Mouse (Mus musculus) neural tube, embryonic 11.5 days (tissue): ENCODE data around the gene Kcna1. TPM values are rescaled to one million over a fixed set of nuclear protein-coding genes. Genes with fewer than 3 reads are reported as not detected.

ENCODE experiments used
- ATAC-seq: fragments of 200-750 bp; cut with Nextera tagmentation; 2 replicates; pipeline ENCODE4 v1.8.0; 2017; ENCODE audit warnings: moderate number of reproducible peaks, mild to moderate bottlenecking, moderate TSS enrichment, moderate library complexity; ENCODE audit not compliant: insufficient read depth, low FRiP score, low TSS enrichment
- DNase-seq: peaks from one replicate; pipeline ENCODE4 v3.0.0-alpha.2; 2015; ENCODE audit warnings: low spot score
- H3K27ac ChIP-seq: fragments of 300-500 bp; sonication (generic); 2 replicates; pipeline ENCODE4 v1.5.1; 2014; ENCODE audit warnings: low read depth, mild to moderate bottlenecking, low read length
- H3K27me3 ChIP-seq: fragments of 300-500 bp; sonication (generic); 2 replicates; pipeline ENCODE4 v1.6.1; 2014; ENCODE audit warnings: mild to moderate bottlenecking, low read length, mixed read lengths; ENCODE audit not compliant: control insufficient read depth, insufficient read depth
- H3K36me3 ChIP-seq: fragments of 300-500 bp; sonication (generic); 2 replicates; pipeline ENCODE4 v1.6.1; 2014; ENCODE audit warnings: mild to moderate bottlenecking, low read length, moderate library complexity, mixed read lengths; ENCODE audit not compliant: control insufficient read depth, insufficient read depth
- H3K4me1 ChIP-seq: fragments of 300-500 bp; sonication (generic); 2 replicates; pipeline ENCODE4 v1.6.1; 2014; ENCODE audit warnings: low read length, mixed read lengths; ENCODE audit not compliant: control insufficient read depth, insufficient read depth
- H3K4me2 ChIP-seq: fragments of 300-500 bp; sonication (generic); 2 replicates; pipeline ENCODE4 v1.6.1; 2014; ENCODE audit warnings: low read depth, mild to moderate bottlenecking, moderate library complexity
- H3K4me3 ChIP-seq: fragments of 300-500 bp; sonication (generic); 2 replicates; pipeline ENCODE4 v1.5.1; 2014; ENCODE audit warnings: low read depth, low read length
- H3K9ac ChIP-seq: fragments of 300-500 bp; sonication (generic); 2 replicates; pipeline ENCODE4 v1.6.1; 2014; ENCODE audit warnings: mild to moderate bottlenecking, low read length
- H3K9me3 ChIP-seq: fragments of 300-500 bp; sonication (generic); 2 replicates; pipeline ENCODE4 v1.6.1; 2016; ENCODE audit warnings: low read length; ENCODE audit not compliant: control insufficient read depth
- WGBS: fragments of 180-500 bp; shearing (Covaris S2); extraction: QIAGEN DNeasy Blood & Tissue Kit; methylation state at CpG from one replicate; pipeline ENCODE4 v1.1.7; 2014; 5-methylcytosine and 5-hydroxymethylcytosine counted together
- polyA plus RNA-seq: library from polyadenylated mRNA; unstranded; fragments of >200 nt; fragmentation: Nextera tagmentation; extraction: Ambion mirVana; gene quantifications from 2 replicates; pipeline ENCODE4 v1.2.1, GENCODE M21; 2014

The Kcna1 gene
- polyA plus RNA-seq, 1 experiment from 2014 or later = 1.5 TPM

DNA sequence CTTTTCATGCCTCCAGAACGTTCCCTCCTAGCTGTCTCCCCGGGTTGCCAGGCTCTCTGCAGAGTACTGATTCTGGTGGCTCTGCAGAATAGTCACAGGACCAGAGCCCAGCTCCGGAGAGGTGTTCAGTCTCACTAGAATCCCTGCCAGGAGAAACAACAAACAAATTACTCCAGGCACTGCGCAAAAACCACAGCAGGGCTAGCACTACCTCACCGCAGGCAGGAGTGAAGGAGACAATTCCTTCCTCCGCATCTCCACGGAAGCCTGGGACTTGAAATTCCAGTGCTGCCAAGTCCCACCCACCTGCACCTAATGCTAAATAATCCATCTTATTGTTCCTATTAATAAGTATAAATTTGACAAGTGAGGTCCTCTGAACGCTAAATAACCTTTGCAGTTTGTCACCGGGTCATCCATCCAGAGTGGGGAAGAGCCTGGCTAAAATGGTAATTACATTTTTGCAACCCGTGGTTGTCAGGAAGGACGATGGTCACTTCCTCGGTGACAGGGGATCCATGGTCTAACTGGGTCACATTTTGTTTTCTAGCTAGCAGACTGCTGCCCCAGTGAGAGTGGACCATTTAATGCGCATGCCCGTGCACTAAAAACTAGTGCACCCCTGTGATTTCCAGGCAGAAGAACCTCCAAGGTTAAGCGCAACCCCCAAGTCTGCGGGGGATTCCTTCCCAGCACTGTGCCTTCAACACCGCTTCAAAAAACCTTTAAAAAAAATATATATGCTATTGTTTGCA lies 36.8 kb downstream of the Kcna1 start:
- ATAC-seq = no peak
- H3K9me3 ChIP-seq = no peaks in the 10 kb centered on the region
- WGBS = 73% methylated on average over 17 of the region's 17 CpGs
- no peak for DNase-seq
- no peaks in the 10 kb centered on the region for H3K4me1 ChIP-seq
- no peaks in the 10 kb centered on the region for H3K27me3 ChIP-seq
- H3K27ac ChIP-seq = no peak overlapping the region
- no peaks in the 10 kb centered on the region for H3K36me3 ChIP-seq
- no peak overlapping the region for H3K4me2 ChIP-seq
- H3K4me3 ChIP-seq = no peak overlapping the region
- H3K9ac ChIP-seq = no peak overlapping the region

DNA sequence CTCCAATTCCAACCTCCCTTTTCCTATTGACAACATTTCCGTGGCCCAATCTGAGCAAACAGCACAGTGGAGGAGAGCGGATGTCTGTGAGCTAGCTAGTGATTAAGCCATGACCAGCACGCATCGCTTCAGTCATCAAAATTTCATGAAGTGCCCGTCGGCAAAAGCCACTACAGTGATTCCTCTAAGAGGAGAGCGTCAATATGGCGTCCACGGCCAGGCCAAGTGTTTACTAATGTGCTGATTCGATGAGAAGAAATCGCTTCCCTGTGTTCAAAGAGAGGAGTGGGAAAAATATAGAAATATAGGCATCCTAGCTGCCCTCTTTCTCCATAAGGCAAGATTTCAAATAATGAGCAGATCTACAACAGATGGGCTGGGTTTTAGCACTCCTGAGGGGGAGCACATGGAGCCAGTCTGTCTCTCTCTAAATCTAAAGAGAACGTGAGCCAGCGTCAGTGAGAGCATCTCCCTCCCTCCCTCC lies 44.3 kb downstream of the Kcna1 start:
- H3K27ac ChIP-seq = no peak overlapping the region
- H3K9me3 ChIP-seq = no peaks in the 10 kb centered on the region
- 87% methylated on average over 13 of the region's 13 CpGs for WGBS

DNA sequence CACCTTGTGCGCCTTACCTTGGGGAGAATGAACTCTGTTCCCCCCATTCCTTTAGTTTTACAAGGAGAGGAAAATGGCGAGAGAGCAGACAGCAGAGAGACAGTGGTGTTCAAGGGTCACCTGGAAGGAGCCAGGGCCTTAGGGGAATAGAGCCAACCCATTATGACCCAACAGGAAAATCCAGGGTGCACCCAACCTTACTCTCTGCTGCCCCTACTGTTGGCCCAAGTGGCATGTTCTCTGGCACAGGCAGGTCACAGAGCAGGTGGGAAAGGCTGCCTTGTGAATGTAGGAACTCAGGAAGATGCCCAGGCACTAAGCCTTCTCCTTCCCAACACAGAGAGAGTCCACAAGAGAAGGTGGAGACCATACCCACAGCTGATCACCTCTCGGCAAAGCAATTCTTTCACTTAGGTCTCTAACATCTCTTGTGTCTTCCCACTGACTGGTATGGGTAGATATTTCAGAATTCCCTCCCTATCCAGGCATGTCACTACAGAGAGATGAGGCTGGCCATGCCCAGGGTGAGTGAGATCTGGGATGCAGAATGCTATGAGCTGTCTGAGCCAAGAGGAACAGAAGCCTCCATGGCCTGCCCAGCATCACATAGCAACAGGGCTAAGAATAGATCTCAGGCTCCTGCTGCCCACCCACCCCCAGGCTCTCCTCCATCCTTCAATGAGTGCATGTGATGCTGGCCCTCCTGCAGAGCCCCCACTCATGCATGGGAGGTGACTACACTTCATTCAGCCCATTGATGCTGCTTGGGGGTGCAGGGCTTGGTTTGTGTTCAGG lies 46.8 kb downstream of the Kcna1 start:
- no peak overlapping the region for H3K4me2 ChIP-seq
- no peaks in the 10 kb centered on the region for H3K4me1 ChIP-seq
- H3K27me3 ChIP-seq = no peaks in the 10 kb centered on the region
- ATAC-seq = no peak
- H3K4me3 ChIP-seq = no peak overlapping the region
- H3K36me3 ChIP-seq = no peaks in the 10 kb centered on the region
- no peak overlapping the region for H3K27ac ChIP-seq
- no peak overlapping the region for H3K9ac ChIP-seq
- no peak for DNase-seq
- no peaks in the 10 kb centered on the region for H3K9me3 ChIP-seq
- 89% methylated on average over 3 of the region's 3 CpGs for WGBS

More for the DNA sequence above, 44.3 kb downstream of the Kcna1 start:
- H3K4me2 ChIP-seq = no peak overlapping the region
- H3K36me3 ChIP-seq = no peaks in the 10 kb centered on the region
- ATAC-seq = no peak
- H3K4me1 ChIP-seq = no peaks in the 10 kb centered on the region
- no peak for DNase-seq
- no peaks in the 10 kb centered on the region for H3K27me3 ChIP-seq
- no peak overlapping the region for H3K4me3 ChIP-seq
- no peak overlapping the region for H3K9ac ChIP-seq

DNA sequence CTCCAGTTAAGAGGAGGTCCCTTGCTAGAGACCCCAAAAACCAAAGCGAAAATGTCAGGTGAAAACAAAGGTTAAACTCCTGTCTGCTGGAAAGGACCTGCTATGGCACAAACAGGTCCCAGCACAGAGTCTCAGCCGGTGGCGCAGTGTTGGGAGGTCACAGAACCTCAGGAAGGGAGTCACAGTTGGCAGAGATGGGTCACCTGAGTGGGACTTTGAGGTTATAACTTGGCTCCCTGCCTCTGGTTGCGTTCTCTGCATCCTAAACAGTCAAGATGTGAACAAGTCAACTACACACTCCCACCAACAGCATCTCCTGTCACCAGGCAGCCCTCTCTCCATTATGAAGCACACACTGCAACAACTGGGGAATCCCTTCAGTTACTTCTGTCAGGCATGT lies 48.4 kb downstream of the Kcna1 start:
- H3K27ac ChIP-seq = no peak overlapping the region
- H3K36me3 ChIP-seq = no peaks in the 10 kb centered on the region
- H3K4me1 ChIP-seq = no peaks in the 10 kb centered on the region
- 92% methylated on average over 4 of the region's 4 CpGs for WGBS
- ATAC-seq (no peak), DNase-seq (no peak)
- no peaks in the 10 kb centered on the region for H3K9me3 ChIP-seq
- H3K9ac ChIP-seq = no peak overlapping the region
- no peaks in the 10 kb centered on the region for H3K27me3 ChIP-seq
- no peak overlapping the region for H3K4me3 ChIP-seq
- no peak overlapping the region for H3K4me2 ChIP-seq

DNA sequence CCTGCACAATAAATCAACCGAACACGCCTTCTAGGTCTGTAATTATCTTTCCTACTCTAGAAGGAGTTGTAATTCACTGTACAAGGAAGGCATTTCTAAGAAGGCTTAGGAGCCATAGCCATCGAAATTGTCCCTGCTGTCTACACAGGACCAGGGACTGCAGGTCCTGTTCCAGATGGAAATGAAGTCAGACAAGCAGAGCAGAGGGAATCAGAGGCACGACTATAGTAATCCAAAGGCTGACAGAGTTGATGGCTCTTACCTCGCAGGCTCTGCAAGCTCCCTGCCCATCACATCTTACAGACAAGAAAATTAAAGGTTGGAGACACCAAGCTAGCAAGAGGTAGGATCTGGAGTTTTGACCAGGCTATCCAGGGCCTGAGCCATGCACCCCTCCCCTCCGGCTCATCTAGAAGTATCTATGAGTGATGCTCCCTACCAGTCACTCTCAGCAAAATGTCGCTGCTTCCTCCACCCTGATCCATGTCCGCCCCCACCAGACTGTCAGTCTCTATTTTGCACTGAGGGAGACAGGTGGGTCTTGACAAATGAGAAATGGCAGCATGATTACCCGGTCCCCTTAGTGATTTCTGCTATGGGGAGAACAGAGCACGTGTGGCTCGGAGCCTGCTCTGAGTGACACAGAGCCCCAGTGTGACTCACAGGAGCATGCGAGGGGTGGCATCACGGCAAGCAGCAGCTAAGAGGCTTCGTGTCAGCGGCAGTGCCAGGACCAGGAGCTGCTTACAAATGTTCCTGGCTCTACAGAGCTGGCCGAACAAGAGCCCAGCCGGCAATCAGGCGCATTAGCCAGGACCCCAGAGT lies 50.2 kb downstream of the Kcna1 start:
- WGBS = 88% methylated on average over 18 of the region's 18 CpGs
- H3K4me3 ChIP-seq = no peak overlapping the region
- H3K4me1 ChIP-seq = no peaks in the 10 kb centered on the region
- H3K27me3 ChIP-seq = no peaks in the 10 kb centered on the region
- no peak for DNase-seq
- no peak overlapping the region for H3K9ac ChIP-seq
- H3K36me3 ChIP-seq = no peaks in the 10 kb centered on the region
- H3K9me3 ChIP-seq = no peaks in the 10 kb centered on the region
- H3K27ac ChIP-seq = no peak overlapping the region
- ATAC-seq = no peak
- no peak overlapping the region for H3K4me2 ChIP-seq

DNA sequence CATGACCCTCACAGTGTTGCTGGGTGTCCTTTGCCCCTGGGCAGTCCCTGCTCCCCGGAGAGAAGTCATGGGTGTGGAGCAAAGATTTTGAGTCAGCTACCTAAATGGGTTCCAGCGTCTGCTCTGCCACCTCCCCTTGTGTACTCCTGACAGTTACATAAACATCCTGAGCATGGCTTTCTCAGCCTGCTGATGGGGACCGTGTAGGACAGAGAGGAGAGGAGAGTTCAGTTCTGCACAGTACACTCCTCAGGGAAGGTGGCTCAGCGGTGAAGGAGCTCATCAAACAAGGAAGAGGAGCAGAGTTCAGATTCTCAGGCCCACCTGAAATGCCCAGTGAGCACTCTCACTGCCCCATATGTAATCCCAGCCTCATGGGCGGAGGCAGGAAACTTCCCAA lies 51.1 kb downstream of the Kcna1 start:
- Histone ChIP-seq H3K9me3 (no peaks in the 10 kb centered on the region), H3K4me3 (no peak overlapping the region), H3K36me3 (no peaks in the 10 kb centered on the region), H3K4me1 (no peaks in the 10 kb centered on the region), H3K27me3 (no peaks in the 10 kb centered on the region), H3K9ac (no peak overlapping the region), H3K27ac (no peak overlapping the region), H3K4me2 (no peak overlapping the region)
- ATAC-seq (no peak), DNase-seq (no peak)
- 58% methylated on average over 5 of the region's 5 CpGs for WGBS

DNA sequence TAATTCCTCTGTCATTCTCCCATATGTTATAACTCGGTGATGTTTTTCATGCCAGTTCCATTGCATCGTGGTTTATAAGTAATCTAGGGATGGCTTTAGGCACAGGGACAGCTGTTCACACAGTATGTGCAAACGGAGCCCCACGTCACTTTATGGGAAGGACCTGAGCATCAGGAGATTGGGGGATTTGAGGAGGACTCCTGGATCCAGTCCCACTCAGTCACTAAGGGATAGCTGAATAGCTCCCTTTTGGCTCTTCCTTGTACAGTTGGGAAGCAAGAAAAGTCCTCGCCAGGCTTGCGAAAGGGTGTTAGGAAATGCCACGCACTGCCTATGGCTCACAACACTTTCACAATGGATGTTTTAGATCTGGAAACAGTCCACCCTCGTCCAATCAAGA lies 51.8 kb downstream of the Kcna1 start:
- H3K27me3 ChIP-seq = no peaks in the 10 kb centered on the region
- H3K9me3 ChIP-seq = no peaks in the 10 kb centered on the region
- no peak overlapping the region for H3K4me3 ChIP-seq
- H3K9ac ChIP-seq = no peak overlapping the region
- ATAC-seq (no peak), DNase-seq (no peak)
- H3K4me2 ChIP-seq = no peak overlapping the region
- no peak overlapping the region for H3K27ac ChIP-seq
- 92% methylated on average over 8 of the region's 8 CpGs for WGBS
- H3K4me1 ChIP-seq = no peaks in the 10 kb centered on the region
- no peaks in the 10 kb centered on the region for H3K36me3 ChIP-seq

DNA sequence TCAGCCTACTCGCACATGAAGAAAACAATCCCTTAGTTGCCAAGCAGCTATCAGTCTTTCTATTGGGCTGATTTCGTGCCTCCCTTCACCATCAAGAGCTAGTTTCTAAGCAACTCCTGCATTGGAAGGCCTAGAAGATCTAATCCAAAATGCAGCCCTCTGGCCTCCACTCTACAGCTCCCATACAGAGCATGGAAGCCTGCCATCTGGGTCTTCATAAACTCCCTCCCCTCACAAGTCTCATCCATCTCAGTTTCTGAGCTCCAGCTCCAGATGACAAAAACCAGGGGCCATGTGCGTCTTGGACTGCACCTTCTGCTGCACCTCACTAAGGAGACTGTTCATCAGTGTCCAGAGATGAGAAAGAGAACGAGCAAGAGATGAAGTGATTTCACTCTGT lies 52.8 kb downstream of the Kcna1 start:
- H3K27me3 ChIP-seq = no peaks in the 10 kb centered on the region
- no peaks in the 10 kb centered on the region for H3K36me3 ChIP-seq
- H3K4me3 ChIP-seq = no peak overlapping the region
- no peak overlapping the region for H3K9ac ChIP-seq
- H3K4me1 ChIP-seq = no peaks in the 10 kb centered on the region
- H3K9me3 ChIP-seq = no peaks in the 10 kb centered on the region
- H3K27ac ChIP-seq = no peak overlapping the region
- WGBS = 84% methylated on average over 4 of the region's 4 CpGs
- ATAC-seq (no peak), DNase-seq (no peak)
- no peak overlapping the region for H3K4me2 ChIP-seq
